Mouse (Mus musculus): ENCODE results near the gene Parvb.

GRCm38 (mm10) chr15:84256254-84256850 is 24.5 kb downstream of the Parvb start:
- TF ChIP-seq CTCF (IDR thresholded peaks at IDR 0.05; ENCODE audit: low read depth, low read length), result no peak
- no peak for TF ChIP-seq POLR2AphosphoS5 (IDR thresholded peaks at IDR 0.05; ENCODE audit: insufficient replicate concordance, low read depth, low read length)
- no peak for TF ChIP-seq TAL1 (conservative IDR thresholded peaks at IDR 0.05; ENCODE audit: low read depth, low read length)
- TF ChIP-seq GATA1 (IDR thresholded peaks at IDR 0.05; ENCODE audit: borderline replicate concordance, low read length), result no peak
- TF ChIP-seq GATA2 (IDR thresholded peaks at IDR 0.05; ENCODE audit: borderline replicate concordance, low read depth, low read length), result no peak

Data from G1E (cell line).